Mouse (Mus musculus) megakaryocyte, embryonic 14.5 days (primary cell): ENCODE results near the gene Fh1. TPM values are rescaled to one million over a fixed set of nuclear protein-coding genes. Genes with fewer than 3 reads are reported as not detected.

Experiments
- H3K27me3 ChIP-seq: replicated peaks from 2 replicates; pipeline ENCODE3; 2012; ENCODE audit warnings: inconsistent platforms
- H3K36me3 ChIP-seq: replicated peaks from 2 replicates; pipeline ENCODE3; 2012; ENCODE audit warnings: low read length, inconsistent platforms, mixed read lengths
- H3K4me1 ChIP-seq: 2 replicates; pipeline ENCODE4 v1.6.1; 2012; ENCODE audit warnings: inconsistent platforms
- H3K4me3 ChIP-seq: replicated peaks from 2 replicates; pipeline ENCODE3; 2012; ENCODE audit warnings: moderate library complexity, mild to moderate bottlenecking, inconsistent platforms
- H3K9me3 ChIP-seq: 2 replicates; pipeline ENCODE4 v1.6.1; 2012; ENCODE audit warnings: inconsistent platforms
- FLI1 ChIP-seq: IDR thresholded peaks from 2 replicates; pipeline ENCODE4 v1.6.1; 2012; ENCODE audit warnings: low read length, inconsistent platforms, mixed read lengths
- GATA1 ChIP-seq: IDR thresholded peaks from 3 replicates; pipeline ENCODE4 v1.6.1; 2012; ENCODE audit warnings: mixed read lengths, low read length, inconsistent platforms, borderline replicate concordance
- polyA plus RNA-seq: library from polyadenylated mRNA; stranded (reverse); fragments of >175 nt; gene quantifications from 2 replicates; pipeline ENCODE4 v1.2.3, GENCODE M21; 2012; ENCODE audit warnings: low replicate concordance; ENCODE audit not compliant: insufficient read depth

The Fh1 gene
- polyA plus RNA-seq, 1 experiment = 10.4 TPM

- H3K9me3 ChIP-seq = peaks cover 3% of the 10 kb centered on the region; the same call in 1 of the 2 replicates
- H3K36me3 ChIP-seq = no peaks in the 10 kb centered on the region
- no peak for TF ChIP-seq GATA1
- TF ChIP-seq FLI1 = no peak
- H3K4me3 ChIP-seq = no peak overlapping the region
- no peaks in the 10 kb centered on the region for H3K27me3 ChIP-seq
- no peaks in the 10 kb centered on the region for H3K4me1 ChIP-seq
Measured at GRCm38 (mm10) chr1:175550586-175550985, 74.8 kb downstream of the Fh1 start.

Other genes starting within 250 kb of the Fh1 start
- gene Rgs7, start 133.1 kb downstream of the Fh1 start, polyA plus RNA-seq = not detected in 2 replicates
- not detected in 2 replicates for gene Kmo, start 5.3 kb downstream of the Fh1 start, polyA plus RNA-seq
- gene Opn3, start 67.1 kb upstream of the Fh1 start, polyA plus RNA-seq = 1.0 and 3.9 TPM in 2 replicates
- gene Chml, start 67.3 kb upstream of the Fh1 start, polyA plus RNA-seq = 7.5 and 28.0 TPM in 2 replicates
- not detected in 2 replicates for gene Wdr64, start 73.0 kb upstream of the Fh1 start, polyA plus RNA-seq